Mouse (Mus musculus) 416B (cell line): Measurements from ENCODE around the gene Limd1.

Source experiments
- DNase-seq: peaks from one replicate; pipeline ENCODE4 v3.0.0; 2011; ENCODE audit warnings: low read depth

Gene Limd1

DNA sequence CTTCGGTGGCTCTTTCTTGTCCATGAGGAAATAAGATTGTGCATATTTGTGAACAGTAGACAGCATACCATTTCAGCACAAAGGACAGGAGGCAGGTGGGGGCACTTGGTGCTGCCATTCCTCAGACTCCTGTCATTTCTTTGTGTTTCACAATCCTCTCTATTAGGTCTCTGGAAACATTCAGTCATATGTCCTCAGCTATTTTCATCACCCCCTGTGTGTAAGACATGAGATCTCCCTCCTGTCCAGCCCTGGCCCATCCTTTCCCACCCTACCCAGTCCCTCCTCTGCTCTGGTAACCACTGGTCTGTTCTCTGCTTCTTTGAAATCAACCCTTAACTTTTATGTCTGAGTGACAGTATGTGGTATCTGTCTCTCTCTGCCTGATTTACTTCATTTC, 5.1 kb downstream of the Limd1 start:
- DNase-seq, result no peak

DNA sequence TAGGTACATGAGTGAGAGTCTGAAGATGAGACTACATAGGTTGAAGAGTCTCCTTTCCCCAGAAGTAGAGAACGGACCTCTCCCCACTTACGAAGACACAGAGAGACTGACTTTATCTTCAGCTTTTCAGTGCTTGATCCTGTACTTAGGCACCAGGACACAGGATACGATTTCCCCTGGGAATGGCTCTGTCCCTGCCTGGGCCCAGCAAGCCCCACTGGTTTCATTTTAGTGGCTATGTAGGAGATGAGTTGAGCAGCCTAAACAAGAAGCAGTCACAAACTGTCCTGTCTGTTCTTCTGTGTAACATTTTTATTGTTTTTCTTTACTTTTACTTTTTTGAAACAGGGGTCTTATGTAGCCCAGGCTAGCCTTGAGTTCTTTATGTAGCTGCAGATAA, 6.3 kb downstream of the Limd1 start:
- DNase-seq, result no peak

DNA sequence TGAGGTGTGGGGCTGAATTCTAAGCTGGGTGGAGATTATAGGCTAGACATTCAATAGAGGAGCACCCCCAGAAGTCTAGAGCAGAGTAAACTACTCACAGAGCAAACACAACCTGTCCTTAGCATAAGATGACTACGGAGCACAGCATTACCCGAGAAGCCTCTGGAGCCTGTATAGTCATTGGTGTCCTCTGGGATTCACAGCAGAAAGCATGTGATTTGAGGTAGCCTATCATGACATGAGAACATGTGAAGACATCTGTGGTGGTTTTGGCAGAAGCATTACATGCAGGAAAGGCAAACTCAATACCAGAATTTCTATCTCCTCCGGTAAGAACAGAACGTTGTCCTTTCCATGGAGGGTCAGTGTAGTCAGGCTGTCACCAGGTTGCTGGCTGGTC, 7.1 kb downstream of the Limd1 start:
- no peak for DNase-seq

- DNase-seq, result no peak
Observed at GRCm38 (mm10) chr9:123486635-123487034, 8.1 kb downstream of the Limd1 start.

GRCm38 (mm10) chr9:123489073-123489472, 10.6 kb downstream of the Limd1 start:
- DNase-seq, result no peak

GRCm38 (mm10) chr9:123489727-123490343, 11.3 kb downstream of the Limd1 start:
- no peak for DNase-seq

DNA sequence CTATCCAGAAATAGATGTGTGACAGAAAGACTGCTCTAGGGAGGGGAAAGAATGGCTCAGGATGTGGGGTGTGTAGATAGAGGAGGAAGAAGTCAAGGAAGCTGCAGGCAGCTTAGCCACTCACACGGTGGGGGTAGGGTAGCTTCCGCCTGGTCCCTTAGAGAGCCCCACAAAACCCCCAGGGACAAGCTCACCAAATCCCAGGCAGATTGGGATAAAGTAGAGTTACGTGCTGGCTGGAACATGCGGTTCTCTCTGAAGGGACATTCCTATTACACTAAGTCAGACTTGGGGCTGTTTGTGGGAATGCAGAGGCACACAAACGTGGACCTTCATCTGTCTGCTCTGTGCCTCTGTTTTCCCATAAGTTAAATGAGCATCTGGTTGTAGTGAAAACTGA, 12.4 kb downstream of the Limd1 start:
- no peak for DNase-seq

DNA sequence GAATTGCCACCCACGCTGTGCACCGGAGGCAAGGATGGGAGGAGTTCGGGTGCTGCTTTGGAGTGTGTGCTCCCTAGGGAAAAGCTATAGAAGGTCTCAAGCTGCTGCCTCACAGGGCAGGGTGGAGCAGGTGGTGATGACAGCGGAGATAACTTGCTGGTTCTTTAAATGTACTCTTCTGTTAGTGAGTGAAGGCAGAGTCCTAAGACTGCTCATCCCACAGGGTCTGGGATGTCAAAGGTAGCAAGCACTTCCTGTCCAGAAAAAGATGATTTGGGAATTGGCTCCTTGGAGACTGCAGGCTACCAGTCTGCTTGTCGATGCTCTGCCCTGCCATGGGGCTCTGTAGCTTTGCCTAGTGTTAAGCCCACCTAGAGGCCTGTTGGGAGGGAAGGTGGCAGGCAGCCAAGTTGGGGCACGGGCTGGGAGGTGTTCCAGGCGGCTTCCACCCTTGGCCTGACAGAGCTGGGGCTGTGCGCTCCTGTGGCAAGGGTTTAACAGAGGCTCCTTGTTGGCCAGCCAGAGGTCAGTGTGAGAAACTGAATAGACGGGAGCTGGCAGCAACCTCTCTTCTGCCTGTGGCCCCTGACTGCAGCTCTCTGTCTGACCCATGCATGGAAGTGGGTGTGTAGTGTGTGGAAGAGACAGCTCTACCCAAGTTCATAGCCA, 13.5 kb downstream of the Limd1 start:
- no peak for DNase-seq

DNA sequence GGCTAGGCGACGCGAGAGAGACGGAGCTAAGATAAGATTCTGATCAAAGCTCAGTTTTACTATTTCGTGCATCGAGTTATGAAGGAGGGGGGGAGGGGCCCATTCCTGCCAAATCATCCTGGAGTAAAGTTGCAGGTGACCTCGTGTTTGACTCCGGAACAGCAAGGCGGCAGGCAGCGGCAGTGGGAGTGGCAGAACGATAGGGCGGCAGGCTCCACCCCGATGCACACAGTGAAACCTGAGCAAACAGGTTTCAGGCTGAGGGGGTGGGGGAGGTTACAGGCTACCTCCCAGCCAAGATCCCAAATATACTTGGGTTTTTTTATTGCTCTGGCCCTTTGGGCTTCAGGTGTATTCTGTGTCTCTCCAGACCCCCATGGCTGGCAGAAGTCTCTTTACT, 18.2 kb downstream of the Limd1 start:
- no peak for DNase-seq

DNA sequence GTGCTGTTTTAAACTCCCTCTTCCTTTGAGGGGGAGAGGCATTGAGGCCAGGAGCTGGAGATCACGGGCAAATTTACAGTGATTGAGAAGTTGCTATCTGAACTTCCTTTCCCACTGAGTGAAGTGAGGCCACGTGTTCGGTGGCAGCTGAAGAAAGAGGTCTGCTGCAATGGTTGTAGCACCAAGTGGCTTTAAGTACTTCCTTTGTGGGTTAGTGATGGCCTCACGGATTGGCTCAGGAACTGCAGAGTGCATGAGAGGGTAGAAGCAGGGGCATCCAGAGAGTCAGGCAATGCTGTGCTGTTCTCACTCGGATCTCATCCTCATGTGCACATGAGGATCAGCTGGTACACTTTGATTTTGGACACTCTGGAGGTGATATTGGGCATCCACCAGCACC, 19.4 kb downstream of the Limd1 start:
- DNase-seq, result peak; percentile 86

- no peak for DNase-seq
Observed at GRCm38 (mm10) chr9:123500480-123500879, 22.0 kb downstream of the Limd1 start.

GRCm38 (mm10) chr9:123503171-123503834, 24.8 kb downstream of the Limd1 start:
- DNase-seq, result no peak

- DNase-seq, result peak; percentile 77
Observed at GRCm38 (mm10) chr9:123504325-123504724, 25.8 kb downstream of the Limd1 start.

DNA sequence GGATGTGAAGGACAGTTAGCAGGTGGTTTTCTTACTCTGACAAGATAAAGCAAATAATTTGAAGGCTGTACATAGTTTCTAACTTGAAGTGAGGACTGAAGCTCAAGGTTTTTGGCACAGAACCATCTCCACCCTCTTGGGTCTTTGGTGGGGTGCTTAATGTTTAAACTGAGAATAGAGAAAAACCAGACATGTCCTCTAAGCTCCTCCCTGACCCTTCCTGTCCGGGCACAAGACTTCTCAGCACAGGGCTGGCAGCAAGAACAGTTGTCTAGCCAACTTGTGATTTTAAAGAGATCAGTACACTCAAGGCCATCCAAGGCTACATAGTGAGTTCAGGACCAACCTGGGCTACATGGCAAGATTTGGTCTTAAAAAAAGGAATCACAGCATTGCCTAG, 27.1 kb downstream of the Limd1 start:
- no peak for DNase-seq

DNA sequence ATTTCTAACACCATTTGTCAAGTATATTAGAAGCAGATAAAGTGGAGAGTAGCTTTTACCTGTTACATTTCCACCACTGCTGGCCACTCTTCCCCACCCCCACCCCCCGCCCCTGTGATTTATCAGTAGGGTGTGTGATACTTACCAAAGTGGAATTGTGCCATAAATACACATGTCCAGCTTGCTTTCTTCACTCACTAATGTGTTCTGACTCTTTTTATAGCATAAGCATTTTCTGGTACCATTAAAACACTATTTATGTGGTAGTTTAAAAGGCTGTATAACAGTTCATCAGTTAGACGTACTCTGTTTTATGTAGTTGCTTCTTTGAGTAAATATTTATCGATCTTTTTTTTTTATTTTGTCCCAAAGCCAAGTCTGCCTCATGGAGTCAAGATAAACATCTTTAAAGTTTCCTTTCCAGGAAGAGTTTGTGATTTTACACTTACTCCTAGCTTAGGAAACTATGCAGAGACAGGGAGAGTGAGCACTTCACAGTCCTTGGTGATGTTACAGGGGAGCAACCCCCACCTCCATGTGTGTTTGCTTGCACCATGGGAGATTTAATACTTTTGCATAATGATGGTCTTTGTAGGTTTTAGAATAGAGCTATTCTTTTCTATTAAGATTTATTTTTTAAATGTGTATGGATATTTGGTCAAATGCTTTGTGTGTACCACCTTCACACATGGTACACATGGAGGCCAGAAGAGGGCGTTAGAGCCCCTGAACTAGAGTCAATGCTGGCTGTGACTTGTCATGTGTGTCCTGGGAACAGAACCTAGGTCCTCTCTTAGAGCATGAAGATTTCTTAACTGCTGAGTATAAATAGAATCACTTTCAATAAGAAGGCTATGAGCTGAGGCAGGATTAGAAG, 28.0 kb downstream of the Limd1 start:
- DNase-seq, result no peak

- no peak for DNase-seq
Observed at GRCm38 (mm10) chr9:123507380-123507779, 28.9 kb downstream of the Limd1 start.

- no peak for DNase-seq
Observed at GRCm38 (mm10) chr9:123508986-123509385, 30.5 kb downstream of the Limd1 start.

DNA sequence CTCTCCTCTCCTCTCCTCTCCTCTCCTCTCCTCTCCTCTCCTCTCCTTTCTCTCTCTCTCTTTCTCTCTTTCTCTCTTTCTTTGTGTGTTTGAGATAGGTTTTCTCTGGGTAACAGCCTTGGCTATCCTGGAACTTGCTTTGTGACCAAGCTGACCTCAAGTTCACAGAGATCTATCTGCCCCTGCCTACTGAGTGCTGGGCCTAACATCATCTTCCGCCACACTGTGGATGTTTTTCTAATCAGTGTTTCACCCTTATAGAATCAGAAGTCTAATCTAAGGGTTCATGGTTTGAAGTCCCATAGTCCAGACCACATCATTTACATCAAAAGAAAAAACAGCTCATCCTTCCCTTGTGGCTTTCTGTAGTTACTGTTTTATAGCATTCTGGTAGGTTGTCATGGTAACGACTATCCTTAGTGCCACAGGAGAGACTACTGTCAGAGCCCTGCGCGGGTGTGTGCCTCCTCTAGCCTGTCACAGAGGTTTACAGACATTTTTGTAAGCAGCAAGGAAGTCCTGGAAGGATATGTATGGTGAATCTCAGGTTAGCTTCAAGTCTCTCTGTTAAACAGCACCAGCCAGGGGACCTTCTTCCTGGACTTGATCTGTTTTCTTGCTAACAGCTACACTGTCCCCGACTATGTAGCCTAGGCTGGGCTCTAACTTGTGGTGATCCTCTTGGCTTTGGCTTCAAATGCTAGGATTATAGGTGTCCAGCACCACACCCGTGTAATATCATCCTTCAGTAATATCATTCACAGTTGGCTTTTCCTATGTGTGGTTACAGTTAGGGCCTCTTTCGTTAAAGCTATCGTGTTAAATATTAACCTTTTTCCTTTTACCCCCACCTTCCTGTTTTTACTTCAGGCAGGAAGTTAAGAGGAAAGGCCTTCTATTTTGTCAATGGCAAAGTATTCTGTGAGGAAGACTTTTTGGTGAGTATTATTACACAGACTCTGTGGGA, 31.4 kb downstream of the Limd1 start:
- peak; percentile 46 for DNase-seq

- DNase-seq, result no peak
Observed at GRCm38 (mm10) chr9:123510926-123511325, 32.4 kb downstream of the Limd1 start.

DNA sequence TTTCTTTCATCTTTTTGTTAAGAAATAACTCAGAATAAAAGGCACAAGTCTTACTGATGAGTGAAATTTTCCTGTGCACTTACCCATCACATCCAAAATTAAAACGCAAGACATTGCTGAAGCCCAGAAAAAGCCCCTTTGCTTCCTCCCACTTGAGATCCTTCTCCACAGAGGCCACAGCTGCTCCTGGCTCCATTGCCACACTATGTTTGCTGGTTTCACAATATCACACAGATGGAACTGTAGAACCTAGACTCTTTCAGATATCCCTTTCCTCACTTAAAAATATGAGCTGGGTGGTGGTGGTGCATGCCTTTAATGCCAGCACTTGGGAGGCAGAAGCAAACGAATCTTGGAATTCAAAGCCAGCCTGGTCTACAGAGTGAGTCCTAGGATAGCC, 34.0 kb downstream of the Limd1 start:
- no peak for DNase-seq

DNA sequence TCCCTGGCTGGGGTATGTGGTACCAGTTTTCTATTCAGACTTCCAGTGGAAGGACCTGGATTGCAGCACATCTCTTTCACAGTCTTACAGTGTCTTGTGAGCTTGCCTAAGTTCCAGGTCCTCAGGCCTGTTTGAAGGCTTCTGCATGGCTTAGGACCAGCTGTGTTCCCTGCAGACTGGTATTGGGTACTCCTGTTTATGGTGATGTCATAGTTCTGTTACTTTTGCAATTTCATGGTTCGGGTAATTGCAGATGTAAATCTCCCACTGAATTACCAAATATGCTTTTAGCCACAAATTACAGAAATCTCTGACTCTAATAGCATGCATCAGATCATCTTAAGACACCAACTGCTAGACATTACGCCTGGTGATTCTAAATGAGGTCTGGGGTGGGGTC, 36.6 kb downstream of the Limd1 start:
- DNase-seq, result peak; percentile 66
